Mouse (Mus musculus) olfactory bulb, adult 2 months (tissue): ENCODE measurements at regions not wholly inside any gene's neighbourhood (a gene's known extent, or its start where the extent isn't known, plus 50 kb on each side); places are given as distances from the start of the nearest gene placed in this dataset.

Experiments used
- CTCF ChIP-seq: fragments of 200-500 bp; IDR thresholded peaks from 2 replicates; pipeline ENCODE4 v1.5.1; 2012; ENCODE audit warnings: low read depth, mild to moderate bottlenecking, low read length, moderate library complexity; ENCODE audit not compliant: insufficient read depth
- POLR2A ChIP-seq: fragments of 200-500 bp; IDR thresholded peaks from 2 replicates; pipeline ENCODE4 v1.6.1; 2012; ENCODE audit warnings: mild to moderate bottlenecking, low read depth, low read length, moderate library complexity; ENCODE audit not compliant: insufficient read depth

DNA sequence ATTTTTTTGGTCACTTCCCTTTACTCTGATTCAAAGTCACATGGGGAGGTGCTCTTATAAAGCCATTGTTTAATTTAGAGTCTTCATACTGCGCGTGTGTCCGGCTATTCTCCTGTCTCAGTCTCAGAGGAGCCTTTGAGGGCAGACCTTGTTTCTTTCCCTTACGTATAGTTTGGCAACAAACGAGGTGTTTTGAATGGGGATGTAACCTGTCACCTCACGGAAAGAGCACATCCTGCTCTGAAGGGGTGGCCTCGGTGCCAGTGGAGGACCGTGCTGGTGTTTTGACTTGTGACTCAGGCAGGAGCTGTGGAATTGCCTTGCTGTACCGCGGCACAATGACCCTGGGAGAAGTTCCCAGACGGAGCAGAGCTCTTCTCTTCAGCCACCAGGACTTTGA lies 146.7 kb downstream of the Dusp6 start:
- TF ChIP-seq CTCF = no peak
- no peak for TF ChIP-seq POLR2A
